Mouse (Mus musculus) mouse trophoblast stem cell (cell line): ENCODE data around the gene Slc15a3.

Experiments used
- in situ Hi-C, 2 experiments: fragments of 300-500 bp; cut with MseI, MboI; formaldehyde crosslinking; loops; 2 replicates in 1 of 2; 3 replicates in 1 of 2; pipeline ENCODE4 v1.15.1; 2025

The Slc15a3 gene

GRCm38 (mm10) chr19:10869241-10869885 is 29.8 kb downstream of the Slc15a3 start:
- in situ Hi-C loops, result no loop called here

- in situ Hi-C loops, result no loop called here
Measured at GRCm38 (mm10) chr19:10869886-10870527, 30.5 kb downstream of the Slc15a3 start, which contains the start of gene Tmem132a. TSS of gene Tmem132a (minus strand) at chr19:10869940.

DNA sequence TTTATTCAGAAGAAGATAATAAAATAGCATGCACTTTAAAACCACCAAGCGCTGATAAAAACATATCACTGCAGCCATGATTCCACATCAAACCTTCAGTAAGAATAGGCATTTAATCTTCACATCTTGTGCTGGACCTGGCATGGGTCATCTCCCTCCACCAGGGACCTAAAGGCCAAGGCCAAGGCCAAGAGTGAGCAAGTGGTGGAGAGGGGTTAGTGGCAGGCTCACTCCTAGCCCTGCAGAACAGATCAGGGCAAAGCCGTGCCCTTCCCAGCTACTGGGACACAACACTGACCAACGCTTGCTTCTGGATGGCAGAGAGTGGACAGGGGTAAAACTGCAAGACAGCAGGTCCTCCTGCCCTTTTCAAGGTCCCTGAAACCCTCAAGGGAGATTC is 31.1 kb downstream of the Slc15a3 start:
- in situ Hi-C loops, result no loop called here

DNA sequence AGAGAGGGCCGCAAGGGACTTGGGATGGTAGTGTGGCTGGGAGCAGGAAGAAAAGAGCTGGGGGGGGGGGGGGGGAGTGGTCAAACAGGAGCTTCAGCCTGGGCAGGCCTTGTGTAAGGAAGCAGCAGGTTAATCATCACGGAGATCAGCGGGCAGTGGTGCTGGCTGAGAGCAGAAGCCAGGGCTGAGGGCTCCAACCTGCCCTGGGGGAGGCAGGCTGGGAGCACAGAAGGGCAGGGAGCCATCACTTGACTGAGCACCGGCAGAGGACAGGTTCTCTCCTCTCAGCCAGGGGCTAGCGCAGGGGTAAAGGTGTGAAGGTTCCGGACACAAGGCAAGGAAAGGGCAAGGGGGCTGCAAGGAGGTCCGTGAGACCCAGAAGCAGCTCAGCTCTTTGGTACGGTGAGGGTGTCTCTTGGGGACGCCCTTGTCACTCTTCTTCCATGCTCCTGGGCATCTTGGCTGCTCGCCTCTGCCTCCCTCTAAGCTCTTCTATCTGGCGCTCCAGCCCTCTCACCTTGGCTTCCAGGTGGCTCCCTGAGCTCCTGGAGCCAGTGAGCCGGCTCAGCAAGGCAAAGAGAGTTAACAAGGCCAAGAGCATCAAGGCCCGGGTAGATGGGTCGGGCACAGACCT is 31.9 kb downstream of the Slc15a3 start:
- in situ Hi-C loops, result no loop called here

GRCm38 (mm10) chr19:10878201-10878837 is 38.8 kb downstream of the Slc15a3 start:
- in situ Hi-C loops, result no loop called here

- in situ Hi-C loops, result no loop called here
Measured at GRCm38 (mm10) chr19:10880085-10880974, 40.8 kb downstream of the Slc15a3 start.

GRCm38 (mm10) chr19:10880975-10881425 is 41.5 kb downstream of the Slc15a3 start:
- in situ Hi-C loops, result no loop called here

DNA sequence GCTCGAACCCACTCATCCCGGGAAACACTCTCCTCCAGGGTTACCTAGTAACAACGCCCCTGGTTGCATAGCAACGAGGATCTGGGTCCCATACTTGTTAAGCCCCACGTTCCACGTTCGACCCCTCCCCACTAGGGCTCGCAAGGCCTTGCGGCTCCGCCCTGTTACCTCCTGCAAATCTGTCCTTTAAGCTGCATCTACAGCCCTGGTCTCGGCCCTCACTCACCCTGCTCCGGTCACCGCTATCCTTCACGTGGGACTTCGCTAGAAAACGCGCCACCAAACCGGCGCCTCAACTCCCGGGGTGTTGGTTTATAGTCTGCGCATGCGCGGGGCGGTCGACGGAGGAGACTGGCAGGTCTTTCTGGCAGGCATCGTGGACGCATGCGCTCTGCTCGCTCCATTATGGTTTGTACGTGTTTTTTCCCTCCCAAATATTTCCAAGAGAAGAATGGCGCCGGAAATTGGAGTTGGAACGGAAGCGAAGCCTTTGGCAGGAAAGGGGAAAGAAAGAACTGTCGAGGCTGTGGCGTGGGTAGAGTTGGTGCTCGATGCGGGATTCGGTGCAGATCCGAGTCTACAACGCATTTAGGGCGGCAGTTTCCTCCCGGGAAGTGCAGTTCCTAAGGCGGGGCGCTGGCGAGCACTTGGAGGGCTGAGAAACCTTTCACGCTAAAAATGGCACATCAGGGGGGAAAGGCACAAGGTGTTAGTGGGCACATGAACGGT is 42.1 kb downstream of the Slc15a3 start, which contains the start of gene Tmem109:
TSS of gene Tmem109 (minus strand) at position 576 of the 729 bp plus-strand sequence.
- in situ Hi-C loops, result no loop called here

- in situ Hi-C loops, result no loop called here
Measured at GRCm38 (mm10) chr19:10892201-10892600, 52.7 kb downstream of the Slc15a3 start.

- in situ Hi-C loops, result no loop called here
Measured at GRCm38 (mm10) chr19:10895016-10895528, 55.5 kb downstream of the Slc15a3 start, which contains the start of gene Prpf19. TSS of gene Prpf19 (plus strand) at chr19:10895231.

- in situ Hi-C loops, result no loop called here
Measured at GRCm38 (mm10) chr19:10895708-10896107, 56.2 kb downstream of the Slc15a3 start.

GRCm38 (mm10) chr19:10896849-10897248 is 57.3 kb downstream of the Slc15a3 start:
- in situ Hi-C loops, result no loop called here

DNA sequence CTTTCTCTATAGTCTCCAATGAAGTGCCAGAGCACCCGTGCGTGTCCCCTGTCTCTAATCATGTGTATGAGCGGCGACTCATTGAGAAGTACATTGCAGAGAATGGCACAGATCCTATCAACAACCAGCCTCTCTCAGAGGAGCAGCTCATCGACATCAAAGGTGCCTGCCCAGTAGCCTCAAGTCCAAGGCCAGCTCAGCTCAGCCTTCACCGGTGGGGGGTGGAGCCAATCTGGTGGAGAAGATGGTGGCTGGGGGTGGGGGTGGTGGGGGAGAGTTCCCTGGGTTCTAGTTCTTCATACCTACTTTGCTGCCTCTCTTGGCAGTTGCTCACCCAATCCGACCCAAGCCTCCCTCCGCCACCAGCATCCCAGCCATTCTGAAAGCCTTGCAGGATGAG is 58.0 kb downstream of the Slc15a3 start:
- in situ Hi-C loops, result no loop called here

GRCm38 (mm10) chr19:10900315-10900714 is 60.8 kb downstream of the Slc15a3 start:
- in situ Hi-C loops, result no loop called here

- in situ Hi-C loops, result no loop called here
Measured at GRCm38 (mm10) chr19:10901046-10901445, 61.5 kb downstream of the Slc15a3 start.

DNA sequence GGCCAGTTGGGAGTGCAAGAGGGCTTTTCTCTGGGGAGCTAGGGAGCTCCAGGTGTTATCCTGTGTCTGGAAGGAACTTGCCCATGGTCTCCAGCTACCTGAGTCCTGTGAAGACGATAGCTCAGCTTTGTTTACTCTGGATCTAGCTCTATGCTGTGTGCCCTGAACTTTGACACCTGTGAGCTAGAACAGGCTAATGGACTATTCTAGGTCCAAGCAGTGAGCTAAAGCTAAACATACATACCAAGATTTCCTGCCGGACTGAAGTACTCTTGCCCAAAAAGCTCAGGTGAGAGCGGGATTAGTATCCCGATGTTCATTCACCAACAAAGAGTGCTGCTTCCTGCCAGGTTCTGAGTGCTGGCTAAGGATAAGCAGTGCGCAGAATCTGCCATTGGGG is 65.0 kb downstream of the Slc15a3 start:
- in situ Hi-C loops, result no loop called here

- in situ Hi-C loops, result no loop called here
Measured at GRCm38 (mm10) chr19:10904927-10905727, 65.6 kb downstream of the Slc15a3 start.

GRCm38 (mm10) chr19:10905728-10906000 is 66.1 kb downstream of the Slc15a3 start:
- in situ Hi-C loops, result no loop called here

DNA sequence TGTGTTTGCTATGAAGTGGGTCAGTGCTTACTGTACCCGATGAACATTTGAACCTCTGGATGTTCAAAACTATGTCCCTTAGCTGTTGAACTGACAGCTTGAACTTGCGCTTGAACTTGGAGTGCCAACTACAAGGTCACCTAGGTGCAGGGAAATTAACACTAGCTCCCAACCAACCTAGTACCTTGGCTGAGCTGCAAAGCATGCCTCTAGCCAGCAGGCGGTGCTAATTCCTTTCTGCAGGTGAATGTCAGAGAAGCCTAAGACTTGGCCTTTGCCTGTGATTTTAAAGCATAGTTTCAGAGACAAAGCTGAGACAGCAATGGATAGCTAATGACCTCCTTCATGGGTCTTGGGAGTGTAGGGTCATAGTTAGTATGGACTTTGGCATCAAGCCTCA is 68.4 kb downstream of the Slc15a3 start:
- in situ Hi-C loops, result no loop called here
